9 mouse cellular contexts compared by ENCODE assay signal in the genomic region with DNA sequence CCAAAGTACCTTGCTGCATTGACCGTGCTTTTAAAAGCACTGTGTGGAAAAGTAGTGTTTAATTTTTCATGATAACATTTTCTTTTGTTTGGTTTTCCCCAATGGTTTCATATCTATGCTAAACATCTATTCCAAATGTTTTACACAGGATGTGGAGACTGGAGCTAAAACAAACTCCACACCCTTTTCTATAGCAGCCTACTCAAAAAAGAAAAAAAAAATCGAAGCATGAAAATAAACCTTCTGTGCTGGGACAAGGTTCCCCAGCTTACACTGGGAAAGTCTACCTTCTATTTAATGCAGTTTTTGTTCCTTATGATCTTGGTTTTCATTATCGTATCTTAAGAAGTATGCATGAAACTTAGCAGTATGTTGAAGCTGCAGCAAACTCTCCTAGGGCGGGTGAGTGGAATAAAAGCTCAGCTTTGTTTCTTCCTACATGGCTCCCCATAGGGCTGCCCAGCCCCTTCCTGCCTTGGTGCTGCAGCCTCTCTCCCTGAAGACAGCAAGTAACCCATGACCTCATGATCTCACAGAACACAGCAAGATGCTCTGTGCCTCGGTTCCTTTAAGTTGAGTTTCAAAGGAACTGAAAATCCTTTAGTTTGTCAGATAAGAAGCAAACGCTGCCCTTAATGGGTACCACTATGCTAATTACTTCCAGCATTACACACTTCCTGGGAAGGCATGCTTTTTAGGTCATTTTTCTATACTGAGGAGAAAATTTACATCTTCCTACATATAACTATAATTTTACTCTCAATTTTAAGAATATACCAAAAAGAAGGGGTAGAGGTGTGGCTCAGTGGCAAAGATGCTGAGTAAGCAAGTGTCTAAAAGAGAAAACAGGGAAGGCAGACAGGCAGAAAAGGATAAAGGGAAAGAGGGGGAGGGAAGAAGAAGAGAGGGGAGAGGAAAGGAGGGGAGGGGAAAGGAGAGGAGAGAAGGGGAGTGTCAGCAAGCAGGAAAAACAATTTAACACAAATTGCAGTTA. TPM values are rescaled to one million over a fixed set of nuclear protein-coding genes. Genes with fewer than 3 reads are reported as not detected.
DNase-seq lines count a peak whose midpoint lies in the region; ATAC-seq and TF ChIP-seq lines count a peak whose summit lies in the region.
"Had no signal": no experiment of that assay in that cellular context is flagged by ENCODE, and none has a peak within 500 bp of the region (broad histone marks: within the 10 kb centered on the region; RNA-seq: fewer than 3 reads in every experiment).

No protein-coding gene starts in this region.

- TF ChIP-seq CTCF in left cerebral cortex, adult 2 months (IDR thresholded peaks at IDR 0.05) = no peak
- TF ChIP-seq CTCF in liver, postnatal 0 days (IDR thresholded peaks at IDR 0.05; ENCODE audit: low read depth) = no peak

- intact Hi-C loops in left cerebral cortex, adult 2 months (cut with DNase I) = loop anchor here (2.0 kb wide), 1 partner anchor 36 kb away; a partner anchor contains a TSS
- intact Hi-C loops in left cerebral cortex, postnatal 4 days (cut with DNase I) = no loop called here

- H3K4me1 ChIP-seq in forebrain, embryonic 14.5 days (ENCODE audit: control insufficient read depth, insufficient read depth, low read length) = no peaks in the 10 kb centered on the region
- peaks cover 23% of the 10 kb centered on the region for H3K4me1 ChIP-seq in lung, embryonic 16.5 days (replicated peaks; ENCODE audit: control insufficient read depth, insufficient read depth, low read length)
- peaks cover 15% of the 10 kb centered on the region for H3K4me1 ChIP-seq in stomach, embryonic 16.5 days (ENCODE audit: control insufficient read depth, insufficient read depth, low read length)
- H3K4me1 ChIP-seq in liver, postnatal 0 days (ENCODE audit: insufficient read depth) = no peaks in the 10 kb centered on the region

- TF ChIP-seq EP300 in liver, postnatal 0 days (IDR thresholded peaks at IDR 0.05; ENCODE audit: low read depth) = no peak

- 33% methylated on average over 6 of the region's 6 CpGs for WGBS in forebrain, embryonic 14.5 days
- WGBS in lung, embryonic 16.5 days = 24% methylated on average over 6 of the region's 6 CpGs
- 30% methylated on average over 6 of the region's 6 CpGs for WGBS in stomach, embryonic 16.5 days
- 39% methylated on average over 6 of the region's 6 CpGs for WGBS in liver, postnatal 0 days (ENCODE audit: insufficient replicate concordance)

- peak; percentile 57; the same call in 1 of the 2 replicates for ATAC-seq in forebrain, embryonic 14.5 days
- ATAC-seq in lung, embryonic 16.5 days (ENCODE audit: low read depth) = no peak
- ATAC-seq in stomach, embryonic 16.5 days (ENCODE audit: insufficient read depth, low FRiP score) = peak; percentile 62
- no peak for ATAC-seq in liver, postnatal 0 days

- DNase-seq in left cerebral cortex, adult 2 months (ENCODE audit: extremely low spot score in 1 of 2, low spot score in 2 of 2) = no peak
- no peak for DNase-seq in left cerebral cortex, postnatal 4 days
- peak; percentile 27 for DNase-seq in forebrain, embryonic 14.5 days (ENCODE audit: low spot score)
- no peak for DNase-seq in adrenal gland, adult 2 months
- DNase-seq in liver, postnatal 0 days = no peak
- no peak for DNase-seq in layer of hippocampus, adult 9-11 months

- peak overlapping the region; percentile 65 for H3K27ac ChIP-seq in left cerebral cortex, adult 2 months
- H3K27ac ChIP-seq in forebrain, embryonic 14.5 days (ENCODE audit: low read depth, low read length) = no peak overlapping the region
- peak overlapping the region; percentile 64 for H3K27ac ChIP-seq in lung, embryonic 16.5 days (ENCODE audit: low read length)
- peak overlapping the region; percentile 83 for H3K27ac ChIP-seq in stomach, embryonic 16.5 days (ENCODE audit: low read length)
- H3K27ac ChIP-seq in liver, postnatal 0 days (ENCODE audit: low read depth) = no peak overlapping the region
- H3K27ac ChIP-seq: limb, embryonic 12.5 days had no signal

- H3K27me3 ChIP-seq in forebrain, embryonic 14.5 days (replicated peaks; ENCODE audit: control insufficient read depth, insufficient read depth, low read length) = no peaks in the 10 kb centered on the region
- no peaks in the 10 kb centered on the region for H3K27me3 ChIP-seq in lung, embryonic 16.5 days (ENCODE audit: control insufficient read depth, insufficient read depth, low read depth, low read length)
- H3K27me3 ChIP-seq in stomach, embryonic 16.5 days (ENCODE audit: control insufficient read depth, insufficient read depth, low read length) = no peaks in the 10 kb centered on the region
- H3K27me3 ChIP-seq in liver, postnatal 0 days (ENCODE audit: insufficient read depth, low read length) = no peaks in the 10 kb centered on the region
- H3K27me3 ChIP-seq: limb, embryonic 12.5 days had no signal

- no peaks in the 10 kb centered on the region for H3K9me3 ChIP-seq in forebrain, embryonic 14.5 days (replicated peaks; ENCODE audit: control insufficient read depth, low read length)
- H3K9me3 ChIP-seq in lung, embryonic 16.5 days (ENCODE audit: control insufficient read depth, low read length) = no peaks in the 10 kb centered on the region
- H3K9me3 ChIP-seq in stomach, embryonic 16.5 days (replicated peaks; ENCODE audit: control insufficient read depth, low read length) = no peaks in the 10 kb centered on the region
- no peaks in the 10 kb centered on the region for H3K9me3 ChIP-seq in liver, postnatal 0 days (ENCODE audit: low read length)
- H3K9me3 ChIP-seq: limb, embryonic 12.5 days had no signal

- H3K4me3 ChIP-seq in left cerebral cortex, adult 2 months = no peak overlapping the region
- no peak overlapping the region for H3K4me3 ChIP-seq in forebrain, embryonic 14.5 days (ENCODE audit: low read depth, low read length)
- no peak overlapping the region for H3K4me3 ChIP-seq in lung, embryonic 16.5 days (ENCODE audit: low read length)
- no peak overlapping the region for H3K4me3 ChIP-seq in stomach, embryonic 16.5 days (replicated peaks; ENCODE audit: low read length)
- no peak overlapping the region for H3K4me3 ChIP-seq in liver, postnatal 0 days (ENCODE audit: low read depth, low read length)
- H3K4me3 ChIP-seq: limb, embryonic 12.5 days had no signal

- H3K36me3 ChIP-seq in forebrain, embryonic 14.5 days (ENCODE audit: control insufficient read depth, insufficient read depth, low read length) = no peaks in the 10 kb centered on the region
- H3K36me3 ChIP-seq in lung, embryonic 16.5 days (ENCODE audit: control insufficient read depth, insufficient read depth, low read length) = no peaks in the 10 kb centered on the region
- no peaks in the 10 kb centered on the region for H3K36me3 ChIP-seq in stomach, embryonic 16.5 days (ENCODE audit: control insufficient read depth, insufficient read depth, low read length)
- H3K36me3 ChIP-seq in liver, postnatal 0 days (replicated peaks; ENCODE audit: insufficient read depth, low read length) = no peaks in the 10 kb centered on the region
- H3K36me3 ChIP-seq: limb, embryonic 12.5 days had no signal

- H3K4me2 ChIP-seq in forebrain, embryonic 14.5 days (ENCODE audit: low read length) = no peak overlapping the region
- H3K4me2 ChIP-seq in lung, embryonic 16.5 days (ENCODE audit: low read depth, low read length) = no peak overlapping the region
- H3K4me2 ChIP-seq in stomach, embryonic 16.5 days (ENCODE audit: low read depth, low read length) = peak overlapping the region; percentile 24
- no peak overlapping the region for H3K4me2 ChIP-seq in liver, postnatal 0 days (ENCODE audit: low read depth, low read length)
- H3K4me2 ChIP-seq: limb, embryonic 12.5 days had no signal

- H3K9ac ChIP-seq in forebrain, embryonic 14.5 days (ENCODE audit: low read length) = no peak overlapping the region
- H3K9ac ChIP-seq in lung, embryonic 16.5 days (ENCODE audit: low read length) = no peak overlapping the region
- no peak overlapping the region for H3K9ac ChIP-seq in stomach, embryonic 16.5 days (ENCODE audit: low read length)
- H3K9ac ChIP-seq in liver, postnatal 0 days (replicated peaks) = no peak overlapping the region
- H3K9ac ChIP-seq: limb, embryonic 12.5 days had no signal

RNA-seq across cellular contexts. Expression of a gene that starts 34.6 kb away (rescaled TPM):
- total RNA-seq in left cerebral cortex, adult 2 months (2021) = 10 to 100 TPM; 21.7 to 24.5 TPM
- 10 to 100 TPM; 20.4 to 20.7 TPM for total RNA-seq in left cerebral cortex, postnatal 4 days (2021)
- 10.3 and 12.2 TPM in 2 replicates for polyA plus RNA-seq in forebrain, embryonic 14.5 days (2014; fragmentation: Nextera tagmentation; extraction: Ambion mirVana)
- 5.4 and 5.5 TPM in 2 replicates for polyA plus RNA-seq in lung, embryonic 16.5 days (2015; fragmentation: Nextera tagmentation; extraction: Ambion mirVana)
- 2.7 and 3.1 TPM in 2 replicates for polyA plus RNA-seq in stomach, embryonic 16.5 days (2015; fragmentation: Nextera tagmentation; extraction: Ambion mirVana)
- 10 to 100 TPM in 1 of 2 experiments, 1 to 10 TPM in 1; 9.5 to 10.6 TPM for total RNA-seq in adrenal gland, adult 2 months (2021)
- 3.6 TPM in 2 replicates for polyA plus RNA-seq in adrenal gland, adult 2 months (2012; rRNA removed)
- 2.5 and 5.4 TPM in 2 replicates for polyA plus RNA-seq in liver, postnatal 0 days (2015; fragmentation: Nextera tagmentation; extraction: Ambion mirVana)

Comparison
In these comparisons a context has a peak if more than half of its experiments do, and no peak if none do; other contexts are left out.
1. H3K27ac ChIP-seq: peak in left cerebral cortex, adult 2 months (single experiment), lung, embryonic 16.5 days (single experiment) and stomach, embryonic 16.5 days (single experiment); none in forebrain, embryonic 14.5 days (single experiment) and liver, postnatal 0 days (single experiment).
2. ATAC-seq: peak in forebrain, embryonic 14.5 days (single experiment) and stomach, embryonic 16.5 days (single experiment); none in lung, embryonic 16.5 days (single experiment) and liver, postnatal 0 days (single experiment).